Mouse (Mus musculus): ENCODE measurements around the gene Dmrtb1.

DNA sequence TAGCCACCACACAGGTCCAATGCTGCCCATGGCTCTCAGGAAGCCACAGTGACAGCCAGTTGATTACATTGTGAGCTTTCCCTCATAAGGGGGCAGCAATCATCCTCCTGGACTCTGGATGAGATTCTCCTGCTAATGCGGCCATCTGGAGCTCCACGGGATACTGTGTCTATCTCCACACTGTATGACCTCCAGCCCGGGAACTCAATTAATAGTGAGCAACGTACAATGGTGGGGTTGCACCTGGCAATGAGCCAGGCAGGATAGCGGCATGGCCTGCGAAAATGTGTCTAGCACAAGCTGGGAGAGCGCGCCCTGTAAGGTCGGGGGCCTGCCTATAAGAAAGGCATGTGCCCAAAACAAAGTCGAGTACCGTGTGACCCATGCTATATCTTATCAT, 23.4 kb downstream of the Dmrtb1 start:
- TF ChIP-seq CTCF (IDR thresholded peaks at IDR 0.05; ENCODE audit: low read depth, low read length) = no peak
- TF ChIP-seq POLR2A (IDR thresholded peaks at IDR 0.05; ENCODE audit: extremely low read depth, insufficient read depth, low read length) = no peak

All from liver, adult 2 months (tissue).